Mouse (Mus musculus): Measurements from ENCODE around the gene Ctnna2. TPM values are rescaled to one million over a fixed set of nuclear protein-coding genes. Genes with fewer than 3 reads are reported as not detected.

The Ctnna2 gene
- 4.6 and 4.9 TPM in 2 replicates for polyA plus RNA-seq (2015; fragmentation: Nextera tagmentation; extraction: Ambion mirVana)

- peaks cover 12% of the 10 kb centered on the region for H3K4me1 ChIP-seq
- ATAC-seq (ENCODE audit: insufficient number of reproducible peaks, low FRiP score, low TSS enrichment, low read depth) = peak; percentile 91
- H3K9me3 ChIP-seq (replicated peaks) = no peaks in the 10 kb centered on the region
- no peaks in the 10 kb centered on the region for H3K36me3 ChIP-seq
- H3K4me3 ChIP-seq (replicated peaks) = peak within 1 kb of the TSS; percentile 52
- no peak within 1 kb of the TSS; the same call in 1 of the 2 replicates for H3K27ac ChIP-seq (replicated peaks)
- H3K9ac ChIP-seq = peak within 1 kb of the TSS; percentile 16; the same call in 1 of the 2 replicates
- under 1% methylated on average over 46 of the region's 58 CpGs for WGBS
- H3K27me3 ChIP-seq = no peaks in the 10 kb centered on the region
- peak within 1 kb of the TSS; percentile 89 for H3K4me2 ChIP-seq (replicated peaks)
Measured at GRCm38 (mm10) chr6:77979241-77979961, at the start of gene Ctnna2. Gene Ctnna2, minus strand, starts transcription at chr6:77979699.

DNA sequence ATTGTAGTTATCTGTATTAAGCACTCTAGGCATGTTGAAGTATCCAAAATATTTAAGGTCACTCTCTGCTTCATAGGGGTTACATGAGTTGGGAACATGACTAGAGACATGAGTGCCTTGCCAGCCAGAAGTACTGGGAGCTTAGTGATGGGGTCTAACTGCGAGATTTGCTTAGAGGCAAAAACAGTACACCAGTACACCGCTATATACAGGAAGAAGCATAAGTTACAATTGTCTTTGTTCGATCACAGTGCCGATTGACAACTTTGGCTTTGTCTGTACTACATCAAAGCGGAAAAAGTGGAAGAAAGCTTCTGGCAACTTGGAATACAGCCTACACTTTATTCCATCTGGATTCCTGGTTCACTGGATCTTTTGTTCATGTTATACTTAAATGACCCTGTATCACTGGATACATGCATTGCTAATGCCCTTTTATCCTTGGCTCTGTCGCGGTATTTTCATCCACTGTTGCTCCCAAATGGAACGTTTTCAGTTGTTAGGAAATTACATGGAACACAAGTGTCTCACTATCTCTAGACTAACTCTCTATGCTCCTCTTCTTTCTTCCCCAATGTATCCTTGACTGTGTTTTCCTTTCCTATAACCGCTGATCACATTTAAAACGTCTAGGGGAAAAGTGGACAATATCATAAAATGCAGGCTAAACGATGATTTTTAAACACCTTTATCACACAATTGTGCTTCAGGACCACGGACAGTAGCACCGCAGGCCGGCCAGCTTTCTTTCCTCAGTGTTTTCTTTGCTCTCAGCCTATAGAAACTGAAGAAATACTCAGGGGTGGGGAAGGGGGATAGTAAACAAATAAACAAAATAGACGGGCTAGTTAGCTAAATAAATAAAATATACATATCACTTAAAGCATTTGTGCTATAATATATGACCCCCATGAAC, 896 bp upstream of the Ctnna2 start:
- 7% methylated on average over 15 of the region's 15 CpGs for WGBS
- peak overlapping the region; percentile 52 for H3K4me3 ChIP-seq (replicated peaks)
- no peaks in the 10 kb centered on the region for H3K36me3 ChIP-seq
- H3K9me3 ChIP-seq (replicated peaks) = no peaks in the 10 kb centered on the region
- peaks cover 12% of the 10 kb centered on the region for H3K4me1 ChIP-seq
- H3K9ac ChIP-seq = no peak overlapping the region
- H3K27me3 ChIP-seq = no peaks in the 10 kb centered on the region
- no peak overlapping the region for H3K27ac ChIP-seq (replicated peaks)
- ATAC-seq (ENCODE audit: insufficient number of reproducible peaks, low FRiP score, low TSS enrichment, low read depth) = no peak
- H3K4me2 ChIP-seq (replicated peaks) = peak overlapping the region; percentile 89

- no peaks in the 10 kb centered on the region for H3K27me3 ChIP-seq
- H3K27ac ChIP-seq (replicated peaks) = no peak overlapping the region
- no peak for ATAC-seq (ENCODE audit: insufficient number of reproducible peaks, low FRiP score, low TSS enrichment, low read depth)
- peak overlapping the region; percentile 89 for H3K4me2 ChIP-seq (replicated peaks)
- H3K4me1 ChIP-seq = peaks cover 12% of the 10 kb centered on the region
- no peaks in the 10 kb centered on the region for H3K36me3 ChIP-seq
- no peak overlapping the region for H3K9ac ChIP-seq
- H3K4me3 ChIP-seq (replicated peaks) = peak overlapping the region; percentile 52
- 17% methylated on average over 10 of the region's 10 CpGs for WGBS
- H3K9me3 ChIP-seq (replicated peaks) = no peaks in the 10 kb centered on the region
Measured at GRCm38 (mm10) chr6:77978476-77979240, 841 bp downstream of the Ctnna2 start.

- Histone ChIP-seq H3K9me3 (replicated peaks) (no peaks in the 10 kb centered on the region), H3K4me3 (replicated peaks) (no peak overlapping the region), H3K27me3 (no peaks in the 10 kb centered on the region), H3K4me1 (peaks cover 5% of the 10 kb centered on the region; the same call in 1 of the 2 replicates), H3K9ac (no peak overlapping the region), H3K27ac (replicated peaks) (no peak overlapping the region), H3K36me3 (no peaks in the 10 kb centered on the region), H3K4me2 (replicated peaks) (no peak overlapping the region)
- 37% methylated on average over 10 of the region's 10 CpGs for WGBS
- no peak for ATAC-seq (ENCODE audit: insufficient number of reproducible peaks, low FRiP score, low TSS enrichment, low read depth)
Measured at GRCm38 (mm10) chr6:77970545-77971242, 8.8 kb downstream of the Ctnna2 start.

DNA sequence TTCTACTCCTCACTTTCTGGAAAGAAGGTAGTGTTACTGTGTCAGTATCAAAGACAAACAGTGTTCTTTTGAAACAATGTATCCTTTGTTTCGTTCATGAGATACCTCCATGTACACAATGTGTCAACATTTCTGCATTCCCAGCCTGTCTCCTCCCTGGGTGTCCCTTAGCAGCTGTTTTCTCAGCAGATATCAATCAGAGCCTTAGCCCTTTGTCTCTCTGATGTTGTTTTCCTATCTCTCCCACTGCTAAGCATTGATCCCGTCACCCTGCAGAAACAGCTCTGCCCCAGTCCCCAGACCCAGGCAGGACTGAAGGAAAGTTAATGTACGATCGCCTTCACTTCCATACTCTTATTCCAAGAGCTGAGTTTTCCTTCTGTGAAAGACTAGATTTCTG, 9.7 kb downstream of the Ctnna2 start:
- no peaks in the 10 kb centered on the region for H3K27me3 ChIP-seq
- H3K9ac ChIP-seq = no peak overlapping the region
- H3K36me3 ChIP-seq = no peaks in the 10 kb centered on the region
- H3K27ac ChIP-seq (replicated peaks) = no peak overlapping the region
- no peaks in the 10 kb centered on the region for H3K9me3 ChIP-seq (replicated peaks)
- H3K4me3 ChIP-seq (replicated peaks) = no peak overlapping the region
- no peak for ATAC-seq (ENCODE audit: insufficient number of reproducible peaks, low FRiP score, low TSS enrichment, low read depth)
- no peak overlapping the region for H3K4me2 ChIP-seq (replicated peaks)
- peaks cover 5% of the 10 kb centered on the region; the same call in 1 of the 2 replicates for H3K4me1 ChIP-seq
- 35% methylated on average over 4 of the region's 4 CpGs for WGBS

DNA sequence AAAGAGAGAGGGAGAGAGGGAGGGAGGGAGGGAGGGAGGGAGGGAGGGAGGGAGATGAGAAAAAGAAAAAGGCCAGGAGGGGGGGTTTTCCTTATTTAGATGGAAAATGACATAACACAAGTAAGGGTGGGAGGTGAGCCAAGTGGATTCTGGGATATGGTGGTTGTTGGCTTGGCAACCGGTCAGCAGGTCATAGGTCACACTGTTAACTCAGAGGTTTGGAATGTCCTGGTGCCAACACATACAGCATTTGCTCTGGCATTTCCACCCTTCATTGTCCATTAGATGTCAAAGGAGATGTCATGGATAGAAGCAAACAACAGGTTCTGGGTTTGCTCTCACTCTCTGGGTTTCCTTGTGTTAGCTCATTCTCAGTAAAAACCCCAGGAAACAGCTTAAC, 17.5 kb downstream of the Ctnna2 start:
- Histone ChIP-seq H3K27ac (replicated peaks) (no peak overlapping the region), H3K27me3 (no peaks in the 10 kb centered on the region), H3K9me3 (replicated peaks) (no peaks in the 10 kb centered on the region), H3K4me1 (no peaks in the 10 kb centered on the region), H3K4me3 (replicated peaks) (no peak overlapping the region), H3K9ac (no peak overlapping the region), H3K4me2 (replicated peaks) (no peak overlapping the region), H3K36me3 (no peaks in the 10 kb centered on the region)
- WGBS = 52% methylated on average over 1 of the region's 1 CpGs
- ATAC-seq (ENCODE audit: insufficient number of reproducible peaks, low FRiP score, low TSS enrichment, low read depth) = no peak

GRCm38 (mm10) chr6:77951276-77951675, 28.2 kb downstream of the Ctnna2 start:
- WGBS = 73% methylated on average over 4 of the region's 4 CpGs
- Histone ChIP-seq H3K4me2 (replicated peaks) (no peak overlapping the region), H3K36me3 (no peaks in the 10 kb centered on the region), H3K27me3 (no peaks in the 10 kb centered on the region), H3K27ac (replicated peaks) (no peak overlapping the region), H3K4me3 (replicated peaks) (no peak overlapping the region), H3K4me1 (no peaks in the 10 kb centered on the region), H3K9ac (no peak overlapping the region), H3K9me3 (replicated peaks) (no peaks in the 10 kb centered on the region)
- ATAC-seq (ENCODE audit: insufficient number of reproducible peaks, low FRiP score, low TSS enrichment, low read depth) = no peak

- H3K4me2 ChIP-seq (replicated peaks) = no peak overlapping the region
- no peak overlapping the region for H3K4me3 ChIP-seq (replicated peaks)
- H3K36me3 ChIP-seq = no peaks in the 10 kb centered on the region
- H3K9ac ChIP-seq = no peak overlapping the region
- ATAC-seq (ENCODE audit: insufficient number of reproducible peaks, low FRiP score, low TSS enrichment, low read depth) = no peak
- no peaks in the 10 kb centered on the region for H3K9me3 ChIP-seq (replicated peaks)
- no peaks in the 10 kb centered on the region for H3K4me1 ChIP-seq
- WGBS = 75% methylated on average over 2 of the region's 2 CpGs
- no peaks in the 10 kb centered on the region for H3K27me3 ChIP-seq
- H3K27ac ChIP-seq (replicated peaks) = no peak overlapping the region
Measured at GRCm38 (mm10) chr6:77950690-77951089, 28.8 kb downstream of the Ctnna2 start.

DNA sequence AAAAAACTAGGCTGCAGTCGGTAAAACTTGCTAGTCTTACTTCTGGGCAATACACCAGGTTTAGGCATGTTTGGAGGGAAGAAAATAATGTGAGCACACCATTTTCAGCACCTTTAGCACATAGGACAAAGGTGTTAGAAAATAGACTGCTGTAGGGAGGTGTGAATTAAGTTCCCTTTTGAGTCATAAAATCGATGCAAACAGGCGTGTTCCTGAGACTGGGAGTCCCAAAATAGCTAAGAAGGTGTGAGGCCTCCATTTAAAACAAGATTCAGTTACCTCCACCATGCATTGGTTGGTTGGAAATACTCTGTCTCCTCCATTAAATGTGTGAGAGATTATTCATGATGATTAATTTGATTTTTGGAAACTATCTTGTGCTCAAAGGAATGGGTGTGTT, 50.1 kb downstream of the Ctnna2 start:
- Histone ChIP-seq H3K4me1 (no peaks in the 10 kb centered on the region), H3K36me3 (no peaks in the 10 kb centered on the region), H3K27me3 (no peaks in the 10 kb centered on the region), H3K4me3 (replicated peaks) (no peak overlapping the region), H3K4me2 (replicated peaks) (no peak overlapping the region), H3K9me3 (replicated peaks) (no peaks in the 10 kb centered on the region), H3K9ac (no peak overlapping the region), H3K27ac (replicated peaks) (no peak overlapping the region)
- 82% methylated on average over 3 of the region's 3 CpGs for WGBS
- ATAC-seq (ENCODE audit: insufficient number of reproducible peaks, low FRiP score, low TSS enrichment, low read depth) = no peak

- ATAC-seq (ENCODE audit: insufficient number of reproducible peaks, low FRiP score, low TSS enrichment, low read depth) = no peak
- 95% methylated on average over 2 of the region's 2 CpGs for WGBS
- Histone ChIP-seq H3K4me2 (replicated peaks) (no peak overlapping the region), H3K36me3 (no peaks in the 10 kb centered on the region), H3K4me3 (replicated peaks) (no peak overlapping the region), H3K9me3 (replicated peaks) (no peaks in the 10 kb centered on the region), H3K9ac (no peak overlapping the region), H3K27me3 (no peaks in the 10 kb centered on the region), H3K27ac (replicated peaks) (no peak overlapping the region), H3K4me1 (no peaks in the 10 kb centered on the region)
Measured at GRCm38 (mm10) chr6:77873150-77873549, 106.3 kb downstream of the Ctnna2 start.

Measured in embryonic facial prominence, embryonic 15.5 days (tissue).